Mouse (Mus musculus): Measurements from ENCODE around the gene Gm20458. TPM values are rescaled to one million over a fixed set of nuclear protein-coding genes. Genes with fewer than 3 reads are reported as not detected.

The Gm20458 gene
- total and polyA plus RNA-seq, 3 experiments = 3.9 to 9.6 (median 9.6) TPM

DNA sequence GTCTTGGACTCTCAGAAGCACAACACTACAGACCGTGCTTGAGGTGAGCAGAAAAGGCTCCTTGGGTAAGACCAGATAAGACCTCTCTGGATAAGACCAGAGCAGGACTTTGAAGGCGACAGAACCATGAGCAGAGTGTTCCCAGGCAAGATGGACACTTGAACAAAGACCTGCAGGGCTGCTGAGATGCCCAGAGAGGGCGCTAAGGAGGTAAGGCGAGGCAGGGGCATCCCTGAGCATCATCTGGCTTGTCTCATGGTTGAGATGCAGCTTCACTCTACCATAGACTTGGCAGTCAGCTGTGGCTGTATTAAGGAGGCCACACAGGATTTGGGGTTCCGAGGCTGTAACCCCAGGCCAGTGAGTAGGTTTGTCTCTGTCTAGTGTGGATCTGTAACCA, 38.5 kb downstream of the Gm20458 start:
- no peak for DNase-seq

DNA sequence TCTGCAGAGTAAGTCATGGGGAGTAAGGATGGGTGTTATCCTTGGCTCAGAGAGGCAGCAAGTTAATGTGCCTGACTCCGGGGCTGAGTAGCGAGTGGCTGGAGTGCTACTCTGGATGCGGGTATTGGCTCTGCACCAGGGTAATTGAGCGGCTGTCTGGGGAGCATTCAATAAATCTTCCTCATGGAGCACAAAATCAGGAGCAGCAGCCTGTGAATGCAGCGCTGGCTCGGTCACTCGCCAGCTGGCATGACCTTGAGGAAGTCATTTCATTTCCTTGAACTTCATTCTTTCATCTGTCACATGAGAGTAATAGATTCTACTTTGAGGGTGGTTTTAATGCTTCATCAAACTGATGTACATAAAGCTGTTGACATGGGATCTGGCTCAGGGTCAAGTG, 39.7 kb downstream of the Gm20458 start:
- peak; percentile 89 for DNase-seq

- no peak for DNase-seq
Observed at GRCm38 (mm10) chr2:164504919-164505318, 44.2 kb downstream of the Gm20458 start.

DNA sequence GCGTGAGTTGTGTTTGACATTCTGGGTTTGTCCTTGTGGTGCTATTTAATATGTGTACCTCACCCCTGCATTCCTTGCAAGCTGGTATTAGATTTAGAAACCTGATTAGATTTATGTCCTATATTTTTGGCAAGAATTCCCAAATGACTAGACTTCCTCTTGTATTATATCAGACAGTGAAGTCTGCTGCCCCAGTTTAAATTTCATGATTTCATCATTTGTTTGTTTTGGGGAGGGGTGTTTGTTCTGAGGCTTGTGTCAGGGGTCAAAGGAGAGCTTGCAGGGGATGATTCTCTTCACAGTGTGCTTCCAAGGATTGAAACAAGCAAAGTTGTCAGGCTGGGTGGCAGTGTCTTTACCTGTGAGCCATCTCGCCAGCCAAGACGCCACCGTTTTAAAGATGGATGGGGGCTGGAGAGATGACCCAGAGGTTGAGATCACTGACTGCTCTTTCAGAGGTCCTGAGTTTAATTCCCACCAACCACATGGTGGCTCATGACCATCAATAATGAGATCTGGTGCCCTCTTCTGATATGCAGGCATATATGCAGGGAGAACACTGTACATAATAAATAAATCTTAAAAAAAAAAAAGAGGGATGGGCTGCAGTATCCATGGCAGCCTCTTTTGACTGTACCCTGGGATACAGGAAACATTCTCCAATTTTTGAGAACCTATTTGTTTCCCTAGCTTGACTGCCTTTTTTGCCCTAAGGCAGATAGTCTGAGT, 45.0 kb downstream of the Gm20458 start:
- no peak for DNase-seq

DNA sequence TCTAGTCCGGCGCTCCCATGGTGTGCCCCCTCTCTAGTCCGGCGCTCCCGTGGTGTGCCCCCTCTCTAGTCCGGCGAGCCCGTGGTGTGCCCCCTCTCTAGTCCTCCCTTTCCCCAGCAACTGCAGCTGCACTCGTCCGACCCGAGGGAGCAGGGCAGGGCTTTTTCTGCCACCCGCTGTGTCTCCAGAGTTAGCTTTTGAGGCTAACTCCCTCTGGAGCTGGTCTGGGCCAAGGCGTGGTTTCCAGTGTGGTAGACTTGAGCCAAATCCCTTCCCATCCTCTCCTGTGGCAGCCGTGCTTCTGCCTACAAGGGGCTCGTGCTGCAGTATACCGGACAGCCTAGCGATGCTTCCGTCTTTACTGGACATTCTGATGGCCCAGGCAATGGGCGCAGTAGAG, 47.0 kb downstream of the Gm20458 start:
- DNase-seq = no peak

DNA sequence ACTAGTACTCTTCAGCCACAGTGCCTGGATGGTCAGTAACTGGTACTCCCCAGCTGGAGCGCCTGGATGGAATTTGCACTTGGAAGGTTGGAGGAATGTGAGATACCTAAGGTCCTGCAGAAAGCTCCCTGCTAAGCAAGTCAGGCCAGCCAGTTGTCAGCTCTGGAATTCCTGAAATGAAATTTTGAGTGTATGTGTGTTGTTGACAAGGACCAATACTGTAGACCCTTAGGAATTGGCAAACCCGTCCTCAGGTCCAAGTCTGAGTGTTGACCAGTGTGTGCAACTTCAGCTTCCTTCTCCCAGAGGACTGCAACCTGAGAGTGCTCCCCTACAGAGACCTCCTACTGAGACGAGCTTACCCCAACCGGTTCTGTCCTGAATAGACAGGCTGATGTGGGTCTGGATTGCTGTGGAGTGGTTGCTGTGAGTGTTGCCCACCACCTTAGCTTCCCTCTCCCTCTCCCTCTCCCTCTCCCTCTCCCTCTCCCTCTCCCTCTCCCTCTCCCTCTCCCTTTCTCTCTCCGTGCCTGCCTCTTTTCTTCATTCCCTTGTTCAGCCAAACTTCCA, 49.9 kb downstream of the Gm20458 start:
- DNase-seq = no peak

DNA sequence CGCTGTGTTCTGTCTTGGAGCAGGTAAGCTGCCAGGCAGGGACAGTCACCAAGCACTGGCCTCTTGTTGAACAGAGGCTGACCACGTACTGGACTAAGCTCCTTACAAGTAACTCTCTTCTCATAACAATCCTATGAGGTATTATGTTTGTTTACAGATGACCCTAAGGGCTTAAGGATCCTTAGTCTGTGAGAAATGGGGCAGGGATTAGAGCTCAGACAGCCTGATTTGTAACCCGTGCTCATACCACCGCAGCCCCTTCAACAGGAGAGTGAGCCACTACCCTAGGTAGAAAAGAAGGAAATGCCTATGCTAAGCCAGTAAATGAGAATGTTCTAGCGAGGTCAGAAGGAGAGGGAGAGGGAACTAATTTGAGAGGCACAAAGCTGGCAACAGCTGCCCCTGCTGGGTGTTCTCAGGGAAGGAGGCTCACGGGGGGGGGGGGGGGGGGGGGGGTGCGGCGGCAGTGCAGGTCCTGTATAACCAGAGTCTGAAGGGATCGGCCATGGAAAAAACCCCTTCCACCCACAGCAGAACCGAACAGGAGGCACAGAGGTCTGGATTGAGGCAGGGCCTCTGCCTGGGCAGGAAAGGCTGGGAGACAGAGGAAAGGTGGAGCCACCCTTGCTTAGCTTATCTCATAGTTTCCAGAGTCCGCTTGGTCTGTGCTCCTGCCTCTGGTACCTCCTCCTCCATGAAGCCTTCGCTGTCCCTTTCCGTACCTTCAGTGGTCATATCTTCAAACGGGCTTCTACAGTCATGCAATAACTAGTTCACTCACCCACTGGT, 51.5 kb downstream of the Gm20458 start:
- no peak for DNase-seq

- peak; percentile 81 for DNase-seq
Observed at GRCm38 (mm10) chr2:164513389-164513788, 52.6 kb downstream of the Gm20458 start.

DNA sequence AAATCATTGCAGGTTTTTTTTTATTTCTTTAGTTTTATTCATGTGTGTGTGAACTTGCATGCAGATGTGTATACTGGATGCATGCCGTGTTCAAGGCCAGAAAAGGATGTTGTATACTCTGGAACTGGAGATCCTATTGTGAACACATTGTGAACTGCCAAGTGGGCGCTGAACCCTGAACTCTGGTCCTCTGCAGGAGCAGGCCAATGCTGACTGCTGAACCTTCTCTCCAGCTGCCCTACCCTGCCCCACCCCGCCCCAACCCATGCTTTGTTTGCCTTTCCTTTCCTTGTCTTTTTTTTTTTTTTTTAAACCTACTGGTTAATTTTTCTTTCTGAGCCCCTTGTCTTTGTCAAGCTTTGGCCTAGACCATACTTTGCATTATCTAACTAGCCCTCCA, 54.1 kb downstream of the Gm20458 start:
- DNase-seq = no peak

GRCm38 (mm10) chr2:164515897-164516296, 55.1 kb downstream of the Gm20458 start:
- DNase-seq = no peak

DNA sequence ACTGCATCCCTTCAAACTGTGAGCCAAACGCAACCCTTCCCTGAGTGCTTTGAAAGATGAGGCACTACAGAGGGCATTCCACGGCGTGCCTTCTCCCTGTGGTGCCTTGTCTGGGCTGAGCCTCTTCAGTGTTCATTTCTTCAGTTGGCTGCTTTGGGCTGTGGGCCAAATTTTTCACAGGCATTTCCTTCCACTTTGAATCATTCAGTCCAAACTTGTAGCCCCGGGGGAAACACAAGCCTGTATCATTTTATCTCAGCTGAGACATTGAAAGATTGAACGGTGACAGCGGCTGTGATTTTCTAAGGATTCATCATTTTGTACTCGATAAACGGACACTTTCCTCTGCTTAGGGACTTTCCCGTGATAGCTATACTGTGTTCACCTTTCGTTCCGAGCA, 55.8 kb downstream of the Gm20458 start:
- no peak for DNase-seq

GRCm38 (mm10) chr2:164517485-164518221, 56.9 kb downstream of the Gm20458 start:
- DNase-seq = peak; percentile 69

- DNase-seq = no peak
Observed at GRCm38 (mm10) chr2:164518266-164519170, 57.8 kb downstream of the Gm20458 start.

DNA sequence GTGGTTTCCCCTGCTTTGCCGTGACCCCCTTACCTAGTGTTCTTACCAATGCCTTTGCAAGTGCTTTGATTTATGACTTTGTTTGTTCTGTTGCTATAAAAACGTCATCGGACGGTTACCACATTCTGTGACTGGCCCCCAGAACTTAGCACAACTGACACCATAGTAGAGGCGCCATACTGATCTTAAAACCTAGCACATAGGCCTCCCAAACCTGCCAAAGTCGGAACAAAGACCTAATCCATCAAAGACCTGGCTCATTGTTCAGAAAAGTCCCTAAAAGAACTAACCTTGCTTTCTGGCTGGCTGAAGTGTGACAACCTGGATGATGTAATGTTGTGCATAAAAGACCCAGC, 58.4 kb downstream of the Gm20458 start:
- no peak for DNase-seq

- DNase-seq = peak; percentile 71
Observed at GRCm38 (mm10) chr2:164520782-164521181, 60.0 kb downstream of the Gm20458 start.

DNA sequence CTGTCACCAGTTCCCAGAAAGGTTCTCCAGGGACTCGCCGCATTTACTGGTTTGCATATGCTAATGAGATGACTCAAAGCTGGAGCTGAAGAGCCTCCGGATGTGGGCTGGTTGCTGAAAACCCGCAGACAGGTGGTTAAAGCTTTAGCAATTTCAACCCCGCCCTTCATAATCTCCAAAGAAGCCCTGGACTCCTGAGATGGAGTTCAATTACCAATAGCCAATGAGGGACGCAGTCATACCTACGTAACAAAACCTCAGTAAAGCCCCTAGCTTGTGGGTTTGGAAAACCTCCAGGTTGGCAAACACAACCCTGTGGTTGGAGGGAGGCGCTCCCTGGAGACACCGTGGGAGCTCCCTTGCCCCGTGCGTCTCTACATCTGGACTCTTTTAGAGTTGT, 61.1 kb downstream of the Gm20458 start:
- DNase-seq = no peak

- DNase-seq = no peak
Observed at GRCm38 (mm10) chr2:164522280-164522679, 61.5 kb downstream of the Gm20458 start.

GRCm38 (mm10) chr2:164523301-164523773, 62.6 kb downstream of the Gm20458 start:
- no peak for DNase-seq

GRCm38 (mm10) chr2:164528557-164528956, 67.8 kb downstream of the Gm20458 start:
- no peak for DNase-seq

GRCm38 (mm10) chr2:164531169-164531568, 70.4 kb downstream of the Gm20458 start:
- peak; percentile 57 for DNase-seq

DNA sequence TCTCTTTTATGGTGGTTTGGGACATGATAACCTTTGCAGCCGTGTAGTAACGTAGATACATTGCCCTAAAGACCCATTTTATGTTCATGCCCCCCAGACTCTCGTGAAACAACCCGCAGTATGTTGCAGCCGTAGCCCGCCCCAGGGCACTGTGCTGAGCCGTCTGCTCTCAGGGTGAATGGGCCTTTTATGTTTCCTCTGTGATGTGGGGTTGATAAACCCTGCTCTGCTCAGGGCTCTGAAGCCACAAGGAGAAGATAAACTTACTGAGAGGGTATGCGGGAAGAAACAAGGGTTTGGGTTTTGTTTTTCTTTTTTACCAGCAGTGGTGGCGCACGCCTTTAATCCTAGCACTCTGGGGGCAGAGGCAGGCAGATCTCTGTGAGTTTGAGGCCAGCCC, 73.5 kb downstream of the Gm20458 start:
- no peak for DNase-seq
